Mouse (Mus musculus) cortical plate, adult 2 months (tissue): ENCODE measurements around the gene Fggy.

Experiments used
- CTCF ChIP-seq: fragments of 200-500 bp; IDR thresholded peaks from 2 replicates; pipeline ENCODE4 v1.5.1; 2011; ENCODE audit warnings: mild to moderate bottlenecking, control low read depth, low read length; ENCODE audit not compliant: insufficient read depth; ENCODE audit errors: extremely low read depth
- POLR2A ChIP-seq: fragments of 200-500 bp; IDR thresholded peaks from 2 replicates; pipeline ENCODE4 v1.6.1; 2011; ENCODE audit warnings: mild to moderate bottlenecking, low read length, control low read depth; ENCODE audit not compliant: insufficient read depth; ENCODE audit errors: extremely low read depth

DNA sequence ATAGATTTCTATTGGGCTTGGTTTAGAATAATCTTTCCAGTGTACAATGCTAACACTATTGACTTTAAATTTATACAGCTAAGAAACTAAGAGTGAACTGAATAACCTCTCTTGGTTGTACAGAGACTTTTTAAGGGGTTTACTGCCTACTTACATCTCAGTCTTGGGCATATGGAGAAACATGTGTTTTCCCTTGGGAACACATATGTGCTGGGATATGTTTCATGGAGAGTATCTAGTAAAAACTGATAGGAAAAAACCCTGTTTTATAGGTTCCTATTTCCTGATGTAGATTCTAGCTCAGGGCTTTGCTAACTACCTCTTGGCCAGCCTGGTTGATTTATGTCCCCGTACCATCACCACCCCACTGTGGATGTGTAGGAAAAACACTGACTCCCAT is 155.5 kb downstream of the Fggy start:
- TF ChIP-seq POLR2A (no peak), CTCF (no peak)
